Mouse (Mus musculus) left cerebral cortex, adult 18-20 months (tissue): ENCODE results near the gene P2ry6. TPM values are rescaled to one million over a fixed set of nuclear protein-coding genes. Genes with fewer than 3 reads are reported as not detected.

ENCODE experiments used
- DNase-seq, 2 experiments: peaks; one replicate each; pipeline ENCODE4 v3.0.0; 2021 to 2022; ENCODE audit warnings: low spot score in 2 of 2, mixed read lengths in 1 of 2
- total RNA-seq, 2 experiments: library from RNA; stranded (reverse); gene quantifications; 2 replicates each; pipeline ENCODE4 v1.2.3; 2021

Gene P2ry6
- total RNA-seq, 2 experiments from 2014 or later = 2.6 to 3.0 TPM

GRCm38 (mm10) chr7:100942789-100943615, 31.4 kb downstream of the P2ry6 start:
- DNase-seq = peak; percentile 59 to 62

DNA sequence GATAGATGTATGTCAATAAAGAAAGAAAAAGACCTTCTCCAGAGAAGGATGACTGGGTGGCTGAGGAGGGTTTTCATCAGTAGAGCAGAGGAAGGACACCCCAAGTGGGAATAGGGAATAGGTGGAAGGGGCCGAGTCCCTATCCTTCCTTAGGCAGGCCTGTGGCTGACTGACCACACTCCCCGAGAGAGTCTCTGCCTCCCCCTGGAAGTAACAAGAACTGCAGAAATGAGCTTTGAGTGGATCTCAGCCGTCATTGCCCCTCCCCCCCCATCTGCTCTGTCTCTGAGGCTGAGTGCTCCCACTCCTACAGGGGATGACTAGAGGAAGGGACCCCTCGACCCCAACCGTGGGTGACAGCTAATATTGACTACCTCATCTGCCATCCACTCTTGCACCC, 33.3 kb downstream of the P2ry6 start:
- DNase-seq = no peak

DNA sequence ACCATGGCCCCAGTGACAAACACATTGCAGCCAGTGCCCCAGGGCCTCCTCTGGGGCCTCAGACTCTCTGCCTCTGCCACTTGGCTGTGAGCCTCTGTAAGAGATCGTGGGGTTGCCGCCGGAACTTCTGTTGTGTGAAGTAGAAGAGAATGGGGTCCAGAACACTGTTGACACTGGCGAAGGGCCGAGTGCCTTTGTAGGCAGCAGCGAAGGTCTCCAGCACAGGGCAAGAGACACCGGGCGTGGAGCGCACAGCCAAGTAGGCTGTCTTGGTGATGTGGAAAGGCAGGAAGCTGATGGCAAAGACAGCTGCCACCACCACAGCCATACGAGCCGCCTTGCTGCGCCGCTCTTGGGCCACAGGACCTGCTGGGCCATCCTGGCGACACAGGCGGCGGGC, 36.3 kb downstream of the P2ry6 start:
- DNase-seq = no peak

DNA sequence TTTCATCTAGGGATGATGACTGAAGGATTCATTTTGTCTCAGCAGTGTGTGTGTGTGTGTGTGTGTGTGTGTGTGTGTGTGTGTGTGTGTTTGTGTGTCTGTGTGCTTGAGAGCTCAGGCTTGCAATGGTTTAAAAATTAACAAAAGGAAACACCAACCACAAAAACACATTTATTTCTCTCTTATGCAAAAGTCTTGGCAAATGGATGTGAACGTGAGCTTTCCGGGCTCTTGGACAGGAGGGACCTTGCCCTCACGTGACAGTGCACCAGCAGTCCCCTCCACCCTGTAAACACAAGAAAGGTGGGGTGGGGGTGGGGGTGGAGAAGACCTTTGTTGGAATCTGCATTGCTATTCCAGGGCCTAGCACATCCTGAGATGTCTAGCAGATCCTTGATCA, 37.0 kb downstream of the P2ry6 start:
- no peak for DNase-seq

DNA sequence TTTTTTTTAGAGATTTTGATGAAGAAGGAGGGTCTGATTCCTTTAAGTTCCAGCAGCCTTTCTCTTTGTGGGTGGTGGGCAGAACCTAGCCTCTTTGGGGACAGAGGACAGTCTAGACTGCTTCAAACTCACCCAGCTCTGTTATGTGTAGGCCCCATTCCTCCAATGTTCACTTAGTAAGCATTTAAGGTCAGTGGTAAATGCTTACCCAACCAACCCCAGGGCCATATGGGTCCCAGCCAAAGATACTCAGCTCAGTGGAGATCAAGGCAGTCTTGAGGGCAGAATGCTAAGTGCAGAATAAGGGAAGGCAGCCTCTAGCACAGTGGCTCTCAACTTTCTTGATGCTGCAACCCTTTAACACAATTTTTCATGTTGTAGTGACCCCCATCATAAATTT, 40.9 kb downstream of the P2ry6 start:
- no peak for DNase-seq

DNA sequence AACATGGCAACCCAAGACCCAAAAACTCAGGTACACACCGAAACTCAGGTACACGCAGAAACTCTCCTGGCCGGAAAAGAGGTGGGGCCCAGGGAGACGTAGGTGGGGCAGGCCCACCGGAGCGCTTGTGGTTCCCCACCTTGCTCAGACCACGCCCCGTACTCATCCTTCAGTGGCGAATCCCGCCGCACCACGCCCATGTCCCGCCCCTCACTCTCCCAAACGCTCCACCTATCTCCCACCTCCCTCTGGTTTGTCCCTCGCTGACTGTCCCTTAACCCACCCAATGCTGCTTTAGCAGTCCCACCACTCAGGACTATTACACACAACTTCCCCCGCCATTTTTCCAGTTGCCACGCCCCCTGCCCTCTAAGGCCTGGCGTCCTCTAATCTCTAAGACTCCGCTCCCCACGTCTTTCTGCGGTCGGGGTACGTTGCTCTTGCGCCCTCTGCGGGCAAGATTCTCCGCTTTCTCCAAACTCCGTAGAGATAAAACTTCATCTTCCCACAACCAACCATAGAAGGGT, 41.9 kb downstream of the P2ry6 start:
- DNase-seq = peak; percentile 66 to 75

DNA sequence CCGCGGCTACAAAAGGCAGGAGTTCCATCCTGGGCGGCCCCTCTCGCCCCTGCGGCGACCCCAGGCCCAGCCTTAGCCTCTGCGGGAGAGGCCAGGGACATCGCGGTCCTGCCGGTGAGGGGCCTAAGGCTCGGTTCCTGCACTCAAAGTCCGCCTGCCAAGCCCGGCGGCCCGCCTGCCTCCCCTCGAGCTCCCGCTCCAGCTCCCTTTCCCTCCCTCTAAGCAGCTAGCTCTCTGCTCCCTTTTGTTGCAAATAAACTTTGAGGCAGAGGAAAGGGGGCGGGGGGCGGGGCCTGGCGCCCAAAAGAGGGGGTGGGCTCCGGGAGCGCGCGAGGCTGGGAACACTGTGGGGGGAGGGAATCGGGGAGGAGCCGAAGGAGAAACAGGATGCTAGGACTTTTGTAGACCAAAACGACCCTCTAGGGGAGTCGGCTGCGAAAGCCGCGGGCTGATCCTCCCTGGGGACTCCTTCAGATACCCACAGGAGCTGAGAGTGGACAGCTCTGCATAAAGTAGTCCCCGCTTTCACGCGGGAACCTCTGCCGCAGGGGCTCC, 42.4 kb downstream of the P2ry6 start, which contains the start of gene Arhgef17:
Arhgef17 (minus strand) TSS at position 182 of the 555 bp plus-strand sequence.
- no peak for DNase-seq

DNA sequence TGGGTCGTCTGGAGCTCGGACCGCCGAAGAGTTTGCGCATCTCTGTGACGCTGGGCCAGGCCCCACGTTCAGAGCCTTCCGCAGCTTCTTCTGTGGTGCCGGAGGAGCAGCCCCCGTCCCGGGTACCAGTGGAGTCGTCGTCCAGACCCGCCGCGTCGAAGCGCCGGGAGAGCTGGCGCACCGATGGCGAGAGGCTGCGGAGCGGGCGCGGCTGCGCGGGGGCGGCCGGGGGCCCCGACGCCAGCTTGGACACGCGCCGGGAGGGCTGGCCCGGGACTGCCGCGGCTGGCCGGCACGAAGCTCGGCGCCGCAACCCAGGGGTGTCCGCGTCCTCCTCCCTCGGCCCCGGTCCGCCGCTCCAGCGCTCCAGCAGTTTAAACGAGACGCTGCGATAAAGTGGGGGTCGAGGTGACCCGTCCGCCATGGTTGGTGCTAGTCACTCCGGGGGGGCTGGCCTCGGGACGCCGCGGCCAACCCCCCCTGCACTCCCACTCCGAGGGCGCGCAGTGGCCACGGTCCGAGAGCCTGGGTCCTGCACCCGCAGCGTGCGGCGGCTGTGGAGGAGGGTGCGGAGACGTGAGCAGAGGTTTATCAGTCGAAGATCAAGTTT, 43.0 kb downstream of the P2ry6 start:
- DNase-seq = no peak

DNA sequence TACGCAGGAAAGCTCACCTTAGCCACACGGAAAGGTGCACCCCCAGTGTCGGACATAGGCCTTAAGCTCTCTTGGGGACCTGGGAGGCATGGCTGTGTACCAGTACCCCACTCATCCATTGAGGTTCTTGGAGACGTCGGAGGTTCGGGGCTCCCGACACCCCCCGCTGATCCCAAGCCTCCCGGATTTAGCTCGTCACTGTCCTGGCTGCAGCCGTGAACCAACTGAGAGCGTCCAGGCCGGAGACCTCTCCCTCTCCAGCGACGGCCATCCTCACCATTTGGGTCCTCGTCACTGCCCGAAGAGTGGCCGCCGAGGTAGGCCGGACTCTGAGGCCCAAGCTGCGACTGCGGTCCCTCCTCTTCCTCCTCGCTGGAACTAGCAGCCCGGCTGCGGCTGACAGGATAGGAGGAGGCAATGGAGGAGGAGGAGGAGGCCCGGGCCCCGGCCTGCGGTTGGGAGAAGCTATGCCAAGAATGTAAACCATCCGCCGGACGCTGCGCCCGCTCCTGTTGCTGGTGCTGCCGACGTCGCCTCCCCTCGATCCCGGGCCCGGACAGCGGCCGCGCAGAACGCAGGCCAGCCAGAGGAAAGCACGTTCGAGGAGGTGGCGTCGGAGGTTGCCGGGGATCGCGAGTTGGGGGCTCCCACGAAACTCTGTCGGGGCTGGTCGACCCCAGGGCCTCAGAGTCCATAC, 43.7 kb downstream of the P2ry6 start:
- DNase-seq = no peak

- no peak for DNase-seq
Observed at GRCm38 (mm10) chr7:100929639-100930303, 44.7 kb downstream of the P2ry6 start.

GRCm38 (mm10) chr7:100928456-100928855, 46.0 kb downstream of the P2ry6 start:
- DNase-seq = no peak

DNA sequence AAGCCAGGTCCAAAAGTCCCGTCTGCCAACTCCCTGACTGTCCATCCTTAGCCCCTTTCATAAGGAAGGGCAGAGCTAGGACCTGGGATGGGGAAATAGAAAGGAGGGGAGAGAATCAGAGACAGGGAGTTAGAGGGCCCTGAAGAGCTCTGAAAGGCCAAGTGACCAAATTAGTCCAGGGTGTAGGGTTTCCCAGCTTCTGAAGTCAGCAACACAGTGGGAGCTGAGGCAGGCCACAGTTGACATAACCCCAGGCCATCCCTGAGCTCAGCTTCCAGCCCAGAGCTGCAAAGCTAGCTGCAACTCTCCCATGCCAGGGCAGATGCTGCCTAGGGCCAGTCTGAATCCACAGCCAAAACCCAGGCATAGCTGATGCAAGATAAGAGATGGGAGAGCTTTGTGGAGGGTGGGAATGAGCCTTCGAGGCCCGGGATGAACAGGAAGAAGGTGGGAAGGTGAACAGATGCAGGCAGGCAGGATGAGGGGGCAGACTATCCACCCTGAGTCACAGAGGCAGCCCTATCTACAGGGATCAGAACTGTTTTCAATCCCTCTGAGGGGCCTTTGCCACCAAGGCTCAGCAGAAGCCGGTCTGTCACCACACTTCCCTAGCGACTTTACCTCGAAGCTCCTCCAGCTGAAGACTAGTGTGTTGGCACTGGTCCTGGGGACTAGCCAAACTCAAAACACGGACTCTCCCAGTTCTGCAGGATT, 47.0 kb downstream of the P2ry6 start:
- no peak for DNase-seq

GRCm38 (mm10) chr7:100926311-100926923, 48.0 kb downstream of the P2ry6 start:
- DNase-seq = peak; percentile 50 to 61

DNA sequence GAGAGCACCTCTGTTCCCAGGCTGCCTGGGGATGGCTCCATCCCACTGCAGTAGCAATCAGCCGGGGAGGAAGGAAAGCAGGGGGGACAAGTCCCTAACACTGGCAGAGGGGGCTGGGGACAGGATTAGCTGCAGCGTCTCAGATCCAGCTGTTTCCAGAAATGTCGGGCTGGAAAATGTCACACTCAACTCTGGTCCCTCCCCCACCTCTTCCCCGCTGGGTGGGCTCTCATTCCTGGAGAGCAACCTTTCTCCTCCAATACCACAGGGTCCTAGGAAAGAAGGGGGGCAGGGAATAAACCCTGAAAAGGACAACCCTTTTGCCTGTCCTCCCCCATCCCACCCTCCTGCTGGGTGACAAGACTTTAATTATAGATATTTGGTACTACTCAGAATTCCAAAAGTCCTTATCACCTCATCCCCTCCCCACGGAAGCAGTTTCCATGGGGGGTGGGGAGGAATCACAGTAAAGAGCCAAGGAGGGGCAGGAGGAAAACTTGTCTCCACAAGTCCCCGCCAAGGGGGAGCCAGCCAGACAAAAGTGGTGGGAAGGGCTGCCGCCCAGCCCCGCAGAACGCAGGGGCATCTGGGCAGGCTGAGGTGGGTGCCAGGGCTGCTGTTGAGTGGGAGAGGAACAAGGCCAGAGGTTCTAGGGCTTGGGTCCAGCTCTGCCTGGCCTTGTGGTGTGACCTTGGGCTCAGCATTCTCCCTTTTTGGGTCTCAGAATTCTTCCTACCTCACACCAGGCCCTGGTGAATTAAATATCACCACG, 49.6 kb downstream of the P2ry6 start:
- no peak for DNase-seq

DNA sequence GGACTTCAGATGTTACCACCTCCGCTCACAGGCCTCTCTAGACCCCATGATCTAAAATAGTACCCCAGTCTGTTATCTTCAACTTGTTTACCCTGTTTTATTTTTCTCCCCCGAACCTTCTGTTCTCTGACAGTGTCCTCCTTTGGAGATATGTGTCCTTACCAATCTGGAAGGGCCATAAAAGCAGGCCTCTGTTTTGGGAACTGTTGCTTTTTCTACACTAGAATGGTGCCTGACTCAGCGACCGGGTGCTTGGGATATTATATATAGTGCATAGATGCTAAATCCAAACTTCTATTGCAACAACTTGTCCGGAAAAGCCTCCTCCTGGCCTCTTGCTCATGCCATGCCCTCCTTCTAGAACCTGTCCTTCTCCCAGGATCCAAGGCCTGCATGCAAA, 50.2 kb downstream of the P2ry6 start:
- DNase-seq = no peak

DNA sequence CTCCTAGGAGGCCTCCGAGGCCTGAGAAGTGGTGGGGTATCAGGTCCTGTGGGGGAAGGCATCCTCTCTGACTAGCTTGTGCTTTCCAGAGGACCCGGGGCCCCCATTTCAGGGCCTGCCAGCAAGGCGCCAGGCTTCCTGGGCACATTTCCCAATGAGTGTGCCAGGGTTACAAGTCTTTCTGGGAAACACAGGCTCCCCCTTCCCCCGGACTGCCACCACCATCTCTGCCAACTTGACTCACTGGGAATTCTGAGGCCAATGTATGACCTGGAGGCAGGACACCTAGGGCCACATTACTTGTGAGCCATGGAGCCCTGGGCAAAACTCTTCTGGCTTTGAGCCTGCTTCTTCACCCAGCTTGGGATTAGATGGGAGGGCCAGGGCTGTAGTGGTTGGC, 51.5 kb downstream of the P2ry6 start:
- DNase-seq = no peak

DNA sequence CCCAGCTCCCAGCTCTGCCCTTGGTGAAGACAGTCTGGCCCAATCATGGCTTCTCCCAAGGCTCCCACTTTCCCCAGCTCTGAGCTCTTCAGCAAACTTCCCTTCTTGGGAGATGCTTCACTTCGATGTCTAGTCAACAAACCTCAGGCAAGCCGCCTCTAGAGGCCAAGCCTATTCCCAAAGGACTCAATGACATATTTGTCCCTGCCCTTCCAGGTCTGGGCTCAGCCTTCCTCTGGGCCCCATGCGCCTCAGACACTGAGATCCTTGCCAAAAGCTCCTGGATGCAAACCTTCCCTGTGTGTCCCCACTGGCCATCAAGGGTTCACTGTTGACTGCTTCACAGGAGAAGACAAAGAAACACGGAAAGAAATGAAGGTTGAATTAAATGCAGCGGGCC, 53.2 kb downstream of the P2ry6 start:
- DNase-seq = no peak

DNA sequence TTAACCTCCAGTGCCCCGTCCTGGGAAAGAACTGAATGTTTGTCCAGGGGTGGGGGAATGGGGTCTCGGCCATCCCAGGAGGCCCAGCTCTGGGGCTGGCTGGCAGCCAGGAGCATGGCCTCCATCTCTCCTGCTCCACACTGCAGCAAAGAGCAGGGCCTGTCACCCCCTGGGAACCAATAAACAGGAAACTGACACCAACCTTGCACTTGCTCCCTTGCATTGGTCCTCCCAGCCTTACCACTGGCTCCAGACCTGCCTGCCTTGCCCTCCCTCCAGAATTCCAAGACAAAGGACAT, 54.7 kb downstream of the P2ry6 start:
- DNase-seq = no peak
